Mouse (Mus musculus) adrenal gland (tissue): ENCODE results near the gene Hpd.

Experiments
- intact Hi-C: fragments of 180-260 bp; cut with DNase I; formaldehyde crosslinking; loops from one replicate; pipeline ENCODE4 v1.15.1; 2025

The Hpd gene

GRCm38 (mm10) chr5:123187306-123187705 is 4.8 kb upstream of the Hpd start:
- intact Hi-C loops, result no loop called here

- intact Hi-C loops, result no loop called here
Observed at GRCm38 (mm10) chr5:123185966-123186365, 3.4 kb upstream of the Hpd start.

DNA sequence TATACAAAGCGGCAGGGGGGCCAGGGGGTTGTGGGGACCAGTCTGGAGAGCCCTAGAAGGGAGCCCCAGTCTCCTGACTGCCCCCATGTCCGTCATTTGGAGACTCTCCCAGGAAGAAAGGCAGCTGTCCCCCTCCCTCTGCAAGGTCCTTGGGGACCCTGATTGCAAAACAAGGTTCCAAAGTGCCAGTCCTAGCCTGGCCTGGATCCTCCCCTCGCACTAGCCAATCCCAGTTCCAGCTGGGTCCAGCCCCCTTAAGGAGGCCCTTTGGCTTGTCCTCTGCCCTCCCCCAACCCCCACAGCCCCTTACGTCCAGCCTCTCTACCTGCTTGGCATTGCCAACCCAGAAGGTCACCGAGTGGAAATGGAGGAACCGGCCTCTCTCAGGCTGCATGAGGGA is 991 bp downstream of the Hpd start:
- intact Hi-C loops, result no loop called here

GRCm38 (mm10) chr5:123180390-123180789 is 2.1 kb downstream of the Hpd start:
- intact Hi-C loops, result no loop called here

DNA sequence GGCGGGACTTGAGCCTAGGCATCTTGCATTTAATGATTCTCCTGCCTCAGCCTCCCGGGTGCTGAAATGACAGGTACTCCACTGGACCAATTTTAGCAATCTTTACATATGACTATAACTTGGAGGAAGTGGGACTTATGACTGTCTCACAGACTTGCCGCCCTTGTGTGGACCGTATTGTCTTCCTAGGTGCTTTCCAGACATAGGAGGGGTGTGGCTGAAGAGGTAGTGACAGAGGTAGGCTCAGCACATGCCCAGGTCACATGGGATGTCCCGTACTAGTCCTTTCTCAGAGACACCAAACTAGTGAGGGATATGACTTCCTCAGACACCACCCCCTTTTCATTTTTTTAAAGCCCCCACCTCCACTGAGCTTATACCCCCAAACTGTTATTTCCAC is 3.7 kb downstream of the Hpd start:
- intact Hi-C loops, result loop anchor here (10.0 kb wide), 1 partner anchor 214 kb away; no protein-coding TSS in a partner anchor

DNA sequence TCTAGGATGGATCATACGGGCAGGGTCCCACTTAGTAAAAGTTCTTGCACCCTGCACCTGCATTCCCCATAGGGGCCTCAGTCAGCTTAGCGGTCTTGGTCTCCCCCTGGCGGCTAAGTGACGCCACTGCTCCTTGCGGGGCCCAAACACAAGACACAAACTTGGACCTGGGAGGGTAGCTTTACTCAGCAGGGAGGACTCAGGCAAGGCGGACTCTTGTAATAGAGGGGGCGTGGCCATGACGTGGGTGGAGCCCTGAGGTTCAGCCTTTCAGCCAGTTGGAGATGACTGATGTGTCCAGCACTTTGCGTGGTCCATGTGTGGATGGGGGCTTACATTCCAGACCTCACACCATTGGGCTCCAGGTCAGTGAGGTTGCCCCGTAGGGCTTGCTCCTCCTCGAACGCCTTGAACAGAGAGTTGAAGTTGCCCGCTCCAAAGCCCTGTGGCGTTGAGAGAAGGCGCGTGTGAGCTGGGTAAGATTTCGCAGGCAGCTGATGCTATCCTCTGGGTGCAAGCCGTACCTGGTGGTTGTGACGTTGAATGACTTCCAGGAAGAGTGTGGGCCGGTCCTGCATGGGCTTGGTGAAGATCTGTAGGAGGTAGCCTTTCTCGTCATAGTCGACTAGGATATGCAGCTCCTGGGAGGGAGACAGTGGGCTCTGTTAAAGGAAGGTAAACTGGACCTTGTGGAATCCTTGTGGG is 10.7 kb downstream of the Hpd start:
- intact Hi-C loops, result loop anchor here (1.0 to 10.0 kb wide), 4 partner anchors 39 to 207 kb away; partner anchors contain the start of gene Rhof

DNA sequence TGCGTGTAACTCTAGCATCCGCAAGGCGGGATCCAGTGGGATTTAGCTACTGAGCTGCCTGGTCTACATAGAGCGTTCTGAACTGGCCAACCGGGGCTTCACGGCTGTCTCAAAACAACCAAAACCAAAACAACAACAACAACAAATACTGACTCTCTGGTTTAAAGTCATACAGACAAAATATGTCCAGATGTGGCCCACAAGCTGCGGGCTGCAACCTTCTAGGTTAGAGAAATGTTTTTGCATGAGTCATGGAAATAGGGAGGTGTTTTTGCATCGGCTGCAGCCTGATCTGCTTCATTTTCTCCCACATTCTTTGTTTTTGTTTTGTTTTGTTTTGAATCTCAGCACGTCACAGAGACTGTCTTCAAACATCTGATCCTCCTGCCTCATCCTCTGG is 12.2 kb downstream of the Hpd start:
- intact Hi-C loops, result loop anchor here (2.0 to 10.0 kb wide), 3 partner anchors 54 to 206 kb away; no protein-coding TSS in a partner anchor

- intact Hi-C loops, result no loop called here
Observed at GRCm38 (mm10) chr5:123169284-123169683, 13.2 kb downstream of the Hpd start, which contains the start of gene Psmd9. Gene Psmd9 (plus strand): TSS chr5:123169413.

- intact Hi-C loops, result no loop called here
Observed at GRCm38 (mm10) chr5:123167591-123167990, 14.9 kb downstream of the Hpd start.

GRCm38 (mm10) chr5:123166437-123166836 is 16.1 kb downstream of the Hpd start:
- intact Hi-C loops, result no loop called here

- intact Hi-C loops, result no loop called here
Observed at GRCm38 (mm10) chr5:123162942-123163341, 19.6 kb downstream of the Hpd start.

GRCm38 (mm10) chr5:123160341-123160740 is 22.2 kb downstream of the Hpd start:
- intact Hi-C loops, result no loop called here

GRCm38 (mm10) chr5:123159866-123160265 is 22.7 kb downstream of the Hpd start:
- intact Hi-C loops, result loop anchor here (5.0 kb wide), 1 partner anchor 38 kb away; no protein-coding TSS in a partner anchor

DNA sequence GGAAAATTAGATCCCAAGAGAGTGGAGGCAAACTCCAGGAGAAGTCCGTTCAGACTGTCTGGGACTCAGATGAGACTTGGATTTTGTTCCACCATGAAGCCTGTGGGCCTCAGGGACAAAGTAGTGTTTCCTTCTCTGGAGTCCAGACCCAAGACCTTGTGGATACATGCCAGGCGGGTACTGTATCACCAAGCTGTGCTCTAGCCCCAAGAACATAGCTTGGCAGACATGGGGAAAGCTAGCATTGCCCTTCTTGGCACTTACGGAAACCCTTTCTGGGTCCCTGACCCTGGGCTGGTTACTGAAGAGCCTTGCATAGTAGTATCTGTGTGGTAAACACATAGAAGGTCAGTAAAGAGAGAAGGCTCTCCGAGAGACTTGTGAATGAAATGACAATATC is 23.1 kb downstream of the Hpd start:
- intact Hi-C loops, result loop anchor here (5.0 kb wide), 1 partner anchor 37 kb away; no protein-coding TSS in a partner anchor

DNA sequence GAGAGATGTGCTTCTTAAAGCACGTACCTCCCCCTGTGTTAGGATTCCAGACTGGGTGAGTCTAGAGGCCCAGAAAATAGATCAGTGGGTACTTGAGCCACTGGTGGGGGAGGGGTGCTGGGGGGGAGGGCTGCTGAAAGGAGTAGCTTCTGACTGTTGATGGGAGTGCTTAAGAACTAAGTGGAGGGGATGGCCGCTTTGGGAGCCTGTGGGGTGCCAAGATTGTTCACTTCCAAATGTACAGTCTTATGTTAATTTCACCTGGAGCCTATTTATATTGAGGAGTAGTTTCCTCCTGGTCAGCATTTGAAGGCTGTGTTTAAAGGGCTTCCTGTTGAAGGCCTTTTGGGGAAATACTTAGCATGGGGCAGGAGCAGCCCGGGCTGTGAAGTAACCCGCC is 24.6 kb downstream of the Hpd start:
- intact Hi-C loops, result loop anchor here (5.0 kb wide), 1 partner anchor 36 kb away; no protein-coding TSS in a partner anchor

GRCm38 (mm10) chr5:123156763-123157162 is 25.8 kb downstream of the Hpd start:
- intact Hi-C loops, result loop anchor here (5.0 kb wide), 1 partner anchor 34 kb away; no protein-coding TSS in a partner anchor

- intact Hi-C loops, result loop anchor here (5.0 kb wide), 1 partner anchor 33 kb away; no protein-coding TSS in a partner anchor
Observed at GRCm38 (mm10) chr5:123155425-123155824, 27.1 kb downstream of the Hpd start.

DNA sequence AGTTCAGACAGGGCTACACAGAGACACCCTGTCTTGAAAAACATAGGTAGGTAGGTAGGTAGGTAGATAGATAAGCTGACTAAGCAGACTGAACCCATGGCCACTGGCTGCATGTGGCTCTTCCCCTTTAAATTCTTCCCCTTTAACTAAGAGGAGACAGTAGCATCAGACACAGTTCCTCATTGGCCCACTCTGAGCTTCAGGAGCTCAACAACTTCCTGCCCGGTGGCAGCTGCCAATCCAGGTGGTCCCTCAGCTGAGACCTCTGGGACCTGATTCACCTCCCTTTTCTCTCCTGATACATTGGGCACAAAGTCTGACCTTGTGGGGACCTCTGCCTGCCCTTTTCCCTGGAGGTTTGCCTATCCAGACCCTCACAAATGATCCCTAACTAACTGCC is 29.6 kb downstream of the Hpd start:
- intact Hi-C loops, result no loop called here

DNA sequence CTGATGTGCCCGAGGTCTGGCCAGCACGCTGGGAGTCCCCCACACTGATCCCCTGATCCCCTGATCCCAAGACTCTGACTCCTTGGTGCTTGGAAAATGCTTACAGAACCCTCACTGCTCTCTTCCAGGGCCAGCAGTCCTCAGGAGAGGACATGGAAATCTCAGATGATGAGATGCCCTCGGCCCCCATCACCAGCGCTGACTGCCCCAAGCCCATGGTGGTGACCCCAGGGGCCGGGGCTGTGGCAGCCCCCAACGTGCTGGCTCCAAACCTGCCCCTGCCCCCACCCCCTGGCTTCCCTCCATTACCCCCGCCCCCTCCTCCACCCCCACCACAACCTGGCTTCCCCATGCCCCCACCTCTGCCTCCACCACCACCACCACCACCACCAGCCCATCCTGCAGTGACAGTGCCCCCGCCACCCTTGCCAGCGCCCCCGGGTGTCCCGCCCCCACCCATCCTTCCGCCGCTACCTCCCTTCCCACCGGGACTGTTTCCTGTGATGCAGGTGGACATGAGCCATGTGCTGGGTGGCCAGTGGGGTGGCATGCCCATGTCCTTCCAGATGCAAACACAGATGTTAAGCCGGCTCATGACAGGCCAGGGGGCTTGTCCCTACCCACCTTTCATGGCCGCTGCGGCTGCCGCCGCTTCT is 30.7 kb downstream of the Hpd start:
- intact Hi-C loops, result no loop called here

- intact Hi-C loops, result no loop called here
Observed at GRCm38 (mm10) chr5:123151077-123151476, 31.4 kb downstream of the Hpd start.

DNA sequence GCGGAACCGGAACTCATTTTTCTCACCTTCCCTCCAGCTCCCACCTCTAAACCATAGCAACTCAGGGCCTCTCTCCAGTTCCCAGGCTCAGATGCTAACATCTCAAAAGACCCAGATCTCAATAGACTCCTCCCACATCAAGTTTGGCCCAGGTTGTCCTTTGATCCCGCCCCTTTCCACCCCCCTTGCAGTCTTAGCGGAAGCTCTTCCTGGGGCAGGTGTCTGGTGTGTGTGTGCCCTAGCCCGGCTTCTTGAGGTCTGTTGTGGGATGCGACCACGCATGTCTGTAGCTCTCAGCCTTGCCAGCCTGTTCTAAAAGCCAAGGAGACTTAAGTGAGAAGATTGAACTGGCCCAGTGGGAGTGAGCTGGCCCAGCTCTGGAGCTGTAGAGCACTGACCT is 31.9 kb downstream of the Hpd start:
- intact Hi-C loops, result no loop called here
